Mouse (Mus musculus): ENCODE measurements around the gene Gm13272. TPM values are rescaled to one million over a fixed set of nuclear protein-coding genes. Genes with fewer than 3 reads are reported as not detected.
"Not testable (repeated sequence)": the region's sequence is repeated elsewhere in the genome, so short reads cannot be mapped to it uniquely, and the experiment has no call there.

The Gm13272 gene
- total and polyA plus RNA-seq, 2 experiments from 2014 or later = not detected

DNA sequence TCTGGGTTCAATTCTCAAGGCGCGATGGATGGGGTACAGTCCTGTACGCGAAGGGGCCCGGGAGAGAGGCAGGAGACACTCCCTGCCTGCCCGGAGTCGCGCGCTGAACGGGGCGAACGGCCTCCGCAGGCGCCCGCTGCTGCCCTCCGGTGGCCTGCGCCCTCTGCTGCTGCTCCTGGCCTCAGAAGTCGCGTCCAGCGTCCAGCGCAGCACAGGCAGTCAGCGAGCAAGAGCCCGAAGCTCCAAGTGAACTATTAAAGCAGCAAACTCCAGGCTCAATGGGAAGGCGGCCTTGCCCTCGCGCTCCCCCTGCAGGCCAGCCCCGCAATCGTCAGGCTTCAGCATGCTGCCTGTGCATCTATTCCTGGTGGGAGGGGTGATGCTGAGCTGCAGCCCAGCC, 19.2 kb upstream of the Gm13272 start:
- peak overlapping the region; percentile 37 for H3K4me2 ChIP-seq (ENCODE audit: low read depth, low read length)
- H3K36me3 ChIP-seq (replicated peaks; ENCODE audit: control insufficient read depth, insufficient read depth, low read length); H3K27me3 ChIP-seq (ENCODE audit: control insufficient read depth, insufficient read depth, low read length); ATAC-seq (ENCODE audit: insufficient read depth, low read depth); H3K4me1 ChIP-seq (ENCODE audit: control insufficient read depth, insufficient read depth); H3K9me3 ChIP-seq (replicated peaks; ENCODE audit: control insufficient read depth, low read length); H3K9ac ChIP-seq (replicated peaks; ENCODE audit: low read depth, low read length): not testable (repeated sequence)
- DNase-seq (ENCODE audit: low spot score) = peak; percentile 83
- under 1% methylated on average over 23 of the region's 28 CpGs for WGBS
- peak overlapping the region; percentile 78; the same call in 1 of the 2 replicates for H3K27ac ChIP-seq (ENCODE audit: low read depth)
- TF ChIP-seq CTCF (IDR thresholded peaks at IDR 0.05; ENCODE audit: low read depth) = peak; percentile 66
- peak overlapping the region; percentile 37 for H3K4me3 ChIP-seq (ENCODE audit: low read depth, low read length)

DNA sequence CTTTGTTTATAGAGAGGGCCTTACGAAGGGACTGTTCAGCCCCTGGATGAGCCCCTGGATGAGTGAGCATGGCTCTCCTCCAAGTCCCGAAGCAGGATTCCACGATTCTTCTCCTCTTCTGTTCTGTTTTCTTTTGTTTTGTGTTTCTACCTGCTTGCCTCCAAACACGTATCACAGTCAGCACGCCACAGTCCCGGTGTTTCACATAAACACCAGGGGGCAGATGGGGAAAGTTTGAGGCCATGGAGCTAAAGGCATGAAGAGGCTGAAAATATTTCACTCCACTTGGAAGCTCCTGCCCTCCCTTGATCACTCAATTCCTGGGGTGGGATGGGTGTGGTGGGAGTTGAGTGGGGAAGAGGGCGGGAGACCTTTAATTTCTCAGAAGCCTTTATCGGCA, 17.9 kb upstream of the Gm13272 start:
- H3K27ac ChIP-seq (ENCODE audit: low read depth); H3K4me2 ChIP-seq (ENCODE audit: low read depth, low read length); DNase-seq (ENCODE audit: low spot score); H3K9ac ChIP-seq (replicated peaks; ENCODE audit: low read depth, low read length); H3K27me3 ChIP-seq (ENCODE audit: control insufficient read depth, insufficient read depth, low read length); ATAC-seq (ENCODE audit: insufficient read depth, low read depth); H3K36me3 ChIP-seq (replicated peaks; ENCODE audit: control insufficient read depth, insufficient read depth, low read length); H3K9me3 ChIP-seq (replicated peaks; ENCODE audit: control insufficient read depth, low read length); H3K4me3 ChIP-seq (ENCODE audit: low read depth, low read length); H3K4me1 ChIP-seq (ENCODE audit: control insufficient read depth, insufficient read depth): not testable (repeated sequence)
- 63% methylated on average over 6 of the region's 8 CpGs for WGBS

DNA sequence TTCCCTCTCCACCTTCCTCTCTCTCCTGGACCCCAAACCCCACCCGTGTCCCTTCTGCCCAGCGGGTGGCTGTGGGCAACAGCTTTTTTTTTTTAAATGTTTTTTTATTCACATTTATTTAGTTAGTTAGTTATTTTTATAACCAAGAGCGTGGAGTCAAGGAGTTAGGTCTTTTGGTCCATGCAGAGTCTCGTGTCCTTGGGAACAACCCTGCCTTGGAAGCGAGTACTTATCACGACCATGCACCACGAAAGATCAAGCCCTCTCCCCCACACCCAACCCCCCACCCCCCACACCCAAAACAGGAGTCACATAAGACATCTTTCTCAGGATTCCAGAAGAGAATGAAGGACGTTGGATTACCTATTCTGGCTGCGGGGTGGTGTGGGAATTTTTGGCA, 17.3 kb upstream of the Gm13272 start:
- 45% methylated on average over 8 of the region's 9 CpGs for WGBS
- H3K4me2 ChIP-seq (ENCODE audit: low read depth, low read length); H3K27ac ChIP-seq (ENCODE audit: low read depth); H3K9me3 ChIP-seq (replicated peaks; ENCODE audit: control insufficient read depth, low read length); H3K4me3 ChIP-seq (ENCODE audit: low read depth, low read length); ATAC-seq (ENCODE audit: insufficient read depth, low read depth); H3K4me1 ChIP-seq (ENCODE audit: control insufficient read depth, insufficient read depth); H3K36me3 ChIP-seq (replicated peaks; ENCODE audit: control insufficient read depth, insufficient read depth, low read length); H3K27me3 ChIP-seq (ENCODE audit: control insufficient read depth, insufficient read depth, low read length); H3K9ac ChIP-seq (replicated peaks; ENCODE audit: low read depth, low read length); DNase-seq (ENCODE audit: low spot score): not testable (repeated sequence)

DNA sequence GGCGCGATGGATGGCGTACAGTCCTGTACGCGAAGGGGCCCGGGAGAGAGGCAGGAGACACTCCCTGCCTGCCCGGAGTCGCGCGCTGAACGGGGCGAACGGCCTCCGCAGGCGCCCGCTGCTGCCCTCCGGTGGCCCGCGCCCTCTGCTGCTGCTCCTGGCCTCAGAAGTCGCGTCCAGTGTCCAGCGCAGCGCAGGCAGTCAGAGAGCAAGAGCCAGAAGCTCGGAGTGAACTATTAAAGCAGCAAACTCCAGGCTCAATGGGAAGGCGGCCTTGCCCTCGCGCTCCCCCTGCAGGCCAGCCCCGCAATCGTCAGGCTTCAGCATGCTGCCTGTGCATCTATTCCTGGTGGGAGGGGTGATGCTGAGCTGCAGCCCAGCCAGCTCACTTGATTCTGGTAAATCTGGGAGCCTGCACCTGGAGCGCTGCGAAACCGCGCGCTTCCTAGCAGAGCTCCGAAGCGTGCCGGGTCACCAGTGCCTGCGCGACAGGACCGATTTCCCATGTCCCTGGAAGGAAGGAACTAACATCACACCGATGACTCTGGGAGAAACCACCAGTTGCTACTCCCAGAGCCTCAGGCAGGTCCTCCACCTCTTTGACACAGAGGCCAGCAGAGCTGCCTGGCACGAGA, 16.1 kb upstream of the Gm13272 start:
- 3% methylated on average over 22 of the region's 42 CpGs for WGBS
- TF ChIP-seq CTCF (IDR thresholded peaks at IDR 0.05; ENCODE audit: low read depth) = peak; percentile 49

DNA sequence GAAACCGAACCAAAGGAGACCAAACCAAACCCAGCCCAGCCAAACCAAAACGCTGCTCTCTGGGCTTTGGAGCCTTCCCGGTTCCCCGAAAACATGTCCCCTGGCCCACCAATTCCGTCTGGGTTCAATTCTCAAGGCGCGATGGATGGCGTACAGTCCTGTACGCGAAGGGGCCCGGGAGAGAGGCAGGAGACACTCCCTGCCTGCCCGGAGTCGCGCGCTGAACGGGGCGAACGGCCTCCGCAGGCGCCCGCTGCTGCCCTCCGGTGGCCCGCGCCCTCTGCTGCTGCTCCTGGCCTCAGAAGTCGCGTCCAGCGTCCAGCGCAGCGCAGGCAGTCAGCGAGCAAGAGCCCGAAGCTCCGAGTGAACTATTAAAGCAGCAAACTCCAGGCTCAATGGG, 6.1 kb upstream of the Gm13272 start, which contains the start of gene Gm13290:
Gene Gm13290 (plus strand): TSS at position 301 of the 400 bp plus-strand sequence.
- not testable (repeated sequence) for H3K4me3 ChIP-seq (ENCODE audit: low read depth, low read length); H3K9me3 ChIP-seq (replicated peaks; ENCODE audit: control insufficient read depth, low read length); DNase-seq (ENCODE audit: low spot score); H3K27ac ChIP-seq (ENCODE audit: low read depth); H3K27me3 ChIP-seq (ENCODE audit: control insufficient read depth, insufficient read depth, low read length); H3K36me3 ChIP-seq (replicated peaks; ENCODE audit: control insufficient read depth, insufficient read depth, low read length); H3K4me2 ChIP-seq (ENCODE audit: low read depth, low read length); H3K9ac ChIP-seq (replicated peaks; ENCODE audit: low read depth, low read length); H3K4me1 ChIP-seq (ENCODE audit: control insufficient read depth, insufficient read depth); ATAC-seq (ENCODE audit: insufficient read depth, low read depth)
- WGBS = no CpG with 5 or more reads among the region's 32 CpGs

More for the DNA sequence above, 16.1 kb upstream of the Gm13272 start:
- H3K36me3 ChIP-seq (replicated peaks; ENCODE audit: control insufficient read depth, insufficient read depth, low read length); H3K4me1 ChIP-seq (ENCODE audit: control insufficient read depth, insufficient read depth); H3K27me3 ChIP-seq (ENCODE audit: control insufficient read depth, insufficient read depth, low read length); H3K9ac ChIP-seq (replicated peaks; ENCODE audit: low read depth, low read length); H3K9me3 ChIP-seq (replicated peaks; ENCODE audit: control insufficient read depth, low read length); ATAC-seq (ENCODE audit: insufficient read depth, low read depth): not testable (repeated sequence)
- Histone ChIP-seq H3K27ac (ENCODE audit: low read depth) (peak overlapping the region; percentile 61; the same call in 1 of the 2 replicates), H3K4me2 (ENCODE audit: low read depth, low read length) (peak overlapping the region; percentile 28; the same call in 1 of the 2 replicates), H3K4me3 (ENCODE audit: low read depth, low read length) (peak overlapping the region; percentile 27)
- peak; percentile 88 for DNase-seq (ENCODE audit: low spot score)

DNA sequence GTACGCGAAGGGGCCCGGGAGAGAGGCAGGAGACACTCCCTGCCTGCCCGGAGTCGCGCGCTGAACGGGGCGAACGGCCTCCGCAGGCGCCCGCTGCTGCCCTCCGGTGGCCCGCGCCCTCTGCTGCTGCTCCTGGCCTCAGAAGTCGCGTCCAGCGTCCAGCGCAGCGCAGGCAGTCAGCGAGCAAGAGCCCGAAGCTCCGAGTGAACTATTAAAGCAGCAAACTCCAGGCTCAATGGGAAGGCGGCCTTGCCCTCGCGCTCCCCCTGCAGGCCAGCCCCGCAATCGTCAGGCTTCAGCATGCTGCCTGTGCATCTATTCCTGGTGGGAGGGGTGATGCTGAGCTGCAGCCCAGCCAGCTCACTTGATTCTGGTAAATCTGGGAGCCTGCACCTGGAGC, 3.0 kb upstream of the Gm13272 start, which contains the start of gene Gm13289:
Gene Gm13289 (plus strand): TSS at position 301 of the 400 bp plus-strand sequence.
- H3K4me1 ChIP-seq (ENCODE audit: control insufficient read depth, insufficient read depth); H3K9me3 ChIP-seq (replicated peaks; ENCODE audit: control insufficient read depth, low read length); H3K27me3 ChIP-seq (ENCODE audit: control insufficient read depth, insufficient read depth, low read length); H3K4me3 ChIP-seq (ENCODE audit: low read depth, low read length); ATAC-seq (ENCODE audit: insufficient read depth, low read depth); H3K9ac ChIP-seq (replicated peaks; ENCODE audit: low read depth, low read length); H3K4me2 ChIP-seq (ENCODE audit: low read depth, low read length); H3K27ac ChIP-seq (ENCODE audit: low read depth); DNase-seq (ENCODE audit: low spot score); H3K36me3 ChIP-seq (replicated peaks; ENCODE audit: control insufficient read depth, insufficient read depth, low read length): not testable (repeated sequence)
- no CpG with 5 or more reads among the region's 29 CpGs for WGBS

DNA sequence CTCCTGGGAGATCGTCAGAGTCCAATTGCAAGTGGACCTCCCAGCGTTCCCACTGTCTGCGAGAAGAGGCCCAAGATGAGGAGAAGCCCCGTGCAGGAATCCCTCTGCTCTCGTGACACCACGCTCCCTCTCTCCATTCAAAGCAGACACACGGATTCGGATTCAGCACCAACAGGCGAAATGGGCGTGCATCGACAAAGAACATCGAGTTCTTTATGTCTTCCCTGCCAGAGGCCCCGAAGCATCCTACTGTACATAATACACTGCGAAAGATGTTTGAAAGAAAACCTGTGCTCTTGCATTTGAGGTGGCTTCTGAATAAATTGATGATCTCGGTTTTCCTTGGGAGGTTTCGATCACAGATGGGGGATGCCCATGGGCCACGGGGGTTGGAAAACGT, 670 bp downstream of the Gm13272 start:
- ATAC-seq (ENCODE audit: insufficient read depth, low read depth); DNase-seq (ENCODE audit: low spot score); H3K4me1 ChIP-seq (ENCODE audit: control insufficient read depth, insufficient read depth); H3K27me3 ChIP-seq (ENCODE audit: control insufficient read depth, insufficient read depth, low read length); H3K27ac ChIP-seq (ENCODE audit: low read depth); H3K4me2 ChIP-seq (ENCODE audit: low read depth, low read length); H3K4me3 ChIP-seq (ENCODE audit: low read depth, low read length); H3K9ac ChIP-seq (replicated peaks; ENCODE audit: low read depth, low read length); H3K36me3 ChIP-seq (replicated peaks; ENCODE audit: control insufficient read depth, insufficient read depth, low read length); H3K9me3 ChIP-seq (replicated peaks; ENCODE audit: control insufficient read depth, low read length): not testable (repeated sequence)
- WGBS = 48% methylated on average over 14 of the region's 18 CpGs

DNA sequence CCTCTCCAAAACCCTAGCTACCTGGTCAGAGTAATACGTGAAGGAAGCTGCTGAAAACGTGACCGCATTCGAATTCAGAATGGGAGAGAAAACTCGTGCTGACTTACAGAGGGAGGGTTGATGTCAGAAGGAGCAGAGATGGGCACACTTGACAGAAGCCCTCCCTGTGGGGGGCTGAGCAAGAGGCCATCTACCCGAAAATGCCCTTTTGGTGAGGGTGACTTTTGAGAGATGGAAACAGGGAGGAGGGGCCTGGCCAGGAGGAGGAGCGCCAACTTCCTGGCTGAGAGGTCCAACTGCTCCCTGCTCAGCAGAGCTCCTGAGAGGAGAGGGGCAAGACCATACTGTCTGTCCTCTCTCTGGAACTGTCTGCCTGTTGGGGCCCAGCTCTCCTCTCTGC, 2.2 kb downstream of the Gm13272 start, which contains the start of gene Ifnz:
Gene Ifnz (plus strand): TSS at position 301 of the 400 bp plus-strand sequence.
- not testable (repeated sequence) for H3K9ac ChIP-seq (replicated peaks; ENCODE audit: low read depth, low read length); ATAC-seq (ENCODE audit: insufficient read depth, low read depth); H3K27me3 ChIP-seq (ENCODE audit: control insufficient read depth, insufficient read depth, low read length); H3K4me1 ChIP-seq (ENCODE audit: control insufficient read depth, insufficient read depth); H3K36me3 ChIP-seq (replicated peaks; ENCODE audit: control insufficient read depth, insufficient read depth, low read length); H3K9me3 ChIP-seq (replicated peaks; ENCODE audit: control insufficient read depth, low read length); DNase-seq (ENCODE audit: low spot score)
- H3K4me2 ChIP-seq (ENCODE audit: low read depth, low read length) = peak within 1 kb of the TSS; percentile 47
- WGBS = 9% methylated on average over 3 of the region's 7 CpGs
- peak within 1 kb of the TSS; percentile 28; the same call in 1 of the 2 replicates for H3K4me3 ChIP-seq (ENCODE audit: low read depth, low read length)
- H3K27ac ChIP-seq (ENCODE audit: low read depth) = peak within 1 kb of the TSS; percentile 82
